Mouse (Mus musculus) C2C12 (cell line): ENCODE data around the gene Btg4.

ENCODE experiments used
- CEBPB ChIP-seq: IDR thresholded peaks from one replicate; pipeline ENCODE4 v1.6.1; 2011; ENCODE audit warnings: low read depth, mild to moderate bottlenecking, control low read depth, moderate library complexity
- CTCF ChIP-seq: IDR thresholded peaks from one replicate; pipeline ENCODE4 v1.5.1; 2011; ENCODE audit not compliant: control insufficient read depth, insufficient read depth, insufficient read length
- MAX ChIP-seq: IDR thresholded peaks from one replicate; pipeline ENCODE4 v1.6.1; 2011; ENCODE audit warnings: mild to moderate bottlenecking, control low read depth
- MYOD1 ChIP-seq: IDR thresholded peaks from one replicate; pipeline ENCODE4 v1.6.1; 2011; ENCODE audit warnings: low read depth; ENCODE audit not compliant: control insufficient read depth, insufficient read length
- MYOG ChIP-seq: IDR thresholded peaks from one replicate; pipeline ENCODE4 v1.6.1; 2011; ENCODE audit not compliant: control insufficient read depth, insufficient read length; ENCODE audit errors: extremely low read depth
- USF1 ChIP-seq: IDR thresholded peaks from one replicate; pipeline ENCODE4 v1.6.1; 2011; ENCODE audit warnings: low read depth, mild to moderate bottlenecking, control low read depth, moderate library complexity

DNA sequence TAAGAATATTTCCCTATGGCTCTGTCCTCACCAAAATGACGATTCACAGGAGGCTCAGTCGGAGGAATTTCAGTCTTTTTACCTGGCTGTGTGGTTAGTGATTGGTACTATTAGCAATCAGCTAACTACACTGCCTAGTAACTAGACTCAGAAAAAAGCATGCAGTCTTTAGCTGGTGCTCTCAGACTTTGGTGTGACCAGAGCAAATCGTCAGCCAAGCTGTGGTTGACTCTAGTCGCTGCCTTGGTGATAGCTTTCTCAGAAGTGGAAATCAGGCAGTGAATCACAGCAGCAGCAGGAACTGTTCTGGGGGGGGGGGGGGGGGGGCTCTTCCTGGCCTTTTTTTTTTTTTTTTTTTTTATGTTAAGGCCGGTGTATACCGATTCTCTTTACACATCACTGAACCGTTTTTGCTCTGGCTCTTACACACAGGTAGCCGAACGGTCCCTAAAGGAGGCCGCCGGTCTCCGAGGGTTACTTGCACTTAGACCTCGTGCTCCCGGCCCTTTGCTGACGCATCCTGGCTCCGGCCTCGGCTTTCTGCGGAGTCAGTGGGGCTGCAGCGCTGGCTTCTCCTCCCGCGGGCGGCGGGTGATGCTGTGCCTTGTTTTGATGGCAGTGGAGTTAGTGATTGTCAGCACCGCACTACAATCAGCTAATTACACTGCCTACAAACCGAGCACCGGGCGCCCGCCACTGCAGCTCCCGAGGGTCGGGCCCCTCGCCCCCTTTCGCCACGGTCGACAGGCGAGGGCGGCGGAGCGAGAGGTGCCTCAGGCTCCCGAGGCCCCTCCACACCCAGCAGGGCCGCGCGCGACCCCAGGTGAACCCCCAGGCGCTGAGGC lies 42.5 kb downstream of the Btg4 start:
- no peak for TF ChIP-seq CTCF
- TF ChIP-seq USF1 = no peak
- TF ChIP-seq CEBPB = no peak
- TF ChIP-seq MAX = peak; percentile 79
- TF ChIP-seq MYOD1 = no peak
- TF ChIP-seq MYOG = no peak
